21 mouse cellular contexts compared by ENCODE assay signal in genomic region chr19:32665243-32665642, GRCm38 (mm10).
DNase-seq lines count a peak whose midpoint lies in the region; ATAC-seq and TF ChIP-seq lines count a peak whose summit lies in the region.
"Had no signal": no experiment of that assay in that cellular context is flagged by ENCODE, and none has a peak within 500 bp of the region (broad histone marks: within the 10 kb centered on the region; RNA-seq: fewer than 3 reads in every experiment).

No protein-coding gene starts in this region.

- H3K4me3 ChIP-seq in gastrocnemius, adult 2 months, result no peak overlapping the region

- DNase-seq in frontal cortex, postnatal 10 days (ENCODE audit: low spot score in 2 of 2), result no peak
- peak; percentile 19 for DNase-seq in gastrocnemius, adult 2 months
- no peak for DNase-seq in gastrocnemius, postnatal 4 days (ENCODE audit: low spot score in 2 of 2)
- DNase-seq in heart, adult 11 months, result peak; percentile 81
- DNase-seq in heart, postnatal 25 days (ENCODE audit: low spot score), result no peak
- DNase-seq in brain, adult 2 months (ENCODE audit: low read depth, low spot score), result peak; percentile 17
- DNase-seq in left cerebral cortex, adult 11 months (ENCODE audit: low spot score), result no peak
- DNase-seq: adrenal gland, adult 2 months; adrenal gland, adult 8-10 months; adrenal gland, postnatal 10 days; adrenal gland, postnatal 14 days; adrenal gland, postnatal 25 days; adrenal gland, postnatal 36 days; B cell, adult 2 months; cerebellum, adult 11 months; cerebellum, adult 11-12 months; cerebellum, adult 18-20 months had no signal

- intact Hi-C loops in gastrocnemius, adult 2 months (cut with DNase I), result no loop called here
- intact Hi-C loops in heart, postnatal 25 days (cut with DNase I), result no loop called here

- no peak overlapping the region for H3K27ac ChIP-seq in gastrocnemius, adult 2 months

- no peak for TF ChIP-seq CTCF in gastrocnemius, adult 2 months (IDR thresholded peaks at IDR 0.05)

- peak; percentile 56 for ATAC-seq in frontal cortex, adult (ENCODE audit: low TSS enrichment)
- ATAC-seq: activated CD4-positive, CD25-positive, alpha-beta regulatory T cell, adult 4 months; CD4-positive, CD25-positive, alpha-beta regulatory T cell, adult 4 months; Patski had no signal

Comparison
In these comparisons a context has a peak if more than half of its experiments do, and no peak if none do; other contexts are left out.
1. DNase-seq: peak in gastrocnemius, adult 2 months (single experiment), heart, adult 11 months (single experiment) and brain, adult 2 months (single experiment); none in frontal cortex, postnatal 10 days (0 of 2), gastrocnemius, postnatal 4 days (0 of 2), heart, postnatal 25 days (single experiment) and left cerebral cortex, adult 11 months (single experiment).